Mouse (Mus musculus) lung, postnatal 0 days (tissue): ENCODE measurements around the gene Shtn1. TPM values are rescaled to one million over a fixed set of nuclear protein-coding genes. Genes with fewer than 3 reads are reported as not detected.

Experiments used
- ATAC-seq: fragments of 200-750 bp; cut with Nextera tagmentation; 2 replicates; pipeline ENCODE4 v1.8.0; 2017; ENCODE audit warnings: moderate library complexity
- DNase-seq: peaks from one replicate; pipeline ENCODE4 v3.0.0-alpha.2; 2016; ENCODE audit warnings: low spot score
- H3K27ac ChIP-seq: fragments of 300-500 bp; sonication (generic); 2 replicates; pipeline ENCODE4 v1.5.1; 2014; ENCODE audit warnings: antibody characterized with exemption, mild to moderate bottlenecking, low read length, mixed read lengths
- H3K27me3 ChIP-seq: fragments of 300-500 bp; sonication (generic); replicated peaks from 2 replicates; pipeline ENCODE4 v1.6.1; 2014; ENCODE audit warnings: low read length, mixed read lengths; ENCODE audit not compliant: insufficient read depth
- H3K36me3 ChIP-seq: fragments of 300-500 bp; sonication (generic); 2 replicates; pipeline ENCODE4 v1.6.1; 2014; ENCODE audit warnings: low read length, mixed read lengths; ENCODE audit not compliant: insufficient read depth
- H3K4me1 ChIP-seq: fragments of 300-500 bp; sonication (generic); 2 replicates; pipeline ENCODE4 v1.6.1; 2014; ENCODE audit warnings: antibody characterized with exemption, low read depth, low read length, mixed read lengths; ENCODE audit not compliant: insufficient read depth
- H3K4me2 ChIP-seq: fragments of 300-500 bp; sonication (generic); replicated peaks from 2 replicates; pipeline ENCODE4 v1.6.1; 2014; ENCODE audit warnings: low read depth, mild to moderate bottlenecking, low read length, moderate library complexity, mixed read lengths
- H3K4me3 ChIP-seq: fragments of 300-500 bp; sonication (generic); 2 replicates; pipeline ENCODE4 v1.5.1; 2014; ENCODE audit warnings: low read depth, low read length
- H3K9ac ChIP-seq: fragments of 300-500 bp; sonication (generic); replicated peaks from 2 replicates; pipeline ENCODE4 v1.6.1; 2014; ENCODE audit warnings: low read depth, mild to moderate bottlenecking
- H3K9me3 ChIP-seq: fragments of 300-500 bp; sonication (generic); 2 replicates; pipeline ENCODE4 v1.6.1; 2016; ENCODE audit warnings: low read length, mixed read lengths
- CTCF ChIP-seq: IDR thresholded peaks from 2 replicates; pipeline ENCODE4 v1.5.1; 2016; ENCODE audit warnings: antibody characterized with exemption, mild to moderate bottlenecking
- EP300 ChIP-seq: IDR thresholded peaks from 2 replicates; pipeline ENCODE4 v1.6.1; 2016; ENCODE audit warnings: antibody characterized with exemption, mild to moderate bottlenecking, control low read depth
- WGBS: fragments of 180-500 bp; shearing (Covaris S2); extraction: QIAGEN DNeasy Blood & Tissue Kit; methylation state at CpG from one replicate; pipeline ENCODE4 v1.1.7; 2014; 5-methylcytosine and 5-hydroxymethylcytosine counted together
- polyA plus RNA-seq: library from polyadenylated mRNA; unstranded; fragments of >200 nt; fragmentation: Nextera tagmentation; extraction: Ambion mirVana; gene quantifications from 2 replicates; pipeline ENCODE4 v1.2.1, GENCODE M21; 2015

Shtn1 gene
- polyA plus RNA-seq, 1 experiment from 2014 or later: 8.8 TPM

- no peaks in the 10 kb centered on the region for H3K9me3 ChIP-seq
- no peak overlapping the region for H3K9ac ChIP-seq
- WGBS: 77% methylated on average over 9 of the region's 9 CpGs
- H3K27me3 ChIP-seq: no peaks in the 10 kb centered on the region
- TF ChIP-seq CTCF (no peak), EP300 (no peak)
- H3K4me1 ChIP-seq: no peaks in the 10 kb centered on the region
- no peaks in the 10 kb centered on the region for H3K36me3 ChIP-seq
- DNase-seq: no peak
- ATAC-seq: no peak
- no peak overlapping the region for H3K4me2 ChIP-seq
- H3K4me3 ChIP-seq: no peak overlapping the region
- no peak overlapping the region for H3K27ac ChIP-seq
These were observed 46.9 kb downstream of the Shtn1 start for GRCm38 (mm10) chr19:59029011-59029410.

- Histone ChIP-seq H3K4me2 (no peak overlapping the region), H3K36me3 (no peaks in the 10 kb centered on the region), H3K27me3 (no peaks in the 10 kb centered on the region), H3K9ac (no peak overlapping the region), H3K4me3 (no peak overlapping the region), H3K27ac (no peak overlapping the region), H3K4me1 (no peaks in the 10 kb centered on the region), H3K9me3 (no peaks in the 10 kb centered on the region)
- no peak for TF ChIP-seq EP300
- TF ChIP-seq CTCF: no peak
- WGBS: 87% methylated on average over 3 of the region's 3 CpGs
- DNase-seq (no peak), ATAC-seq (no peak)
These were observed 47.8 kb downstream of the Shtn1 start for GRCm38 (mm10) chr19:59028130-59028529.

- Histone ChIP-seq H3K27ac (no peak overlapping the region), H3K4me1 (no peaks in the 10 kb centered on the region), H3K4me2 (no peak overlapping the region), H3K9me3 (no peaks in the 10 kb centered on the region), H3K9ac (no peak overlapping the region), H3K36me3 (no peaks in the 10 kb centered on the region), H3K27me3 (no peaks in the 10 kb centered on the region), H3K4me3 (no peak overlapping the region)
- DNase-seq (no peak), ATAC-seq (no peak)
- WGBS: 75% methylated on average over 3 of the region's 3 CpGs
- TF ChIP-seq EP300 (no peak), CTCF (no peak)
These were observed 52.0 kb downstream of the Shtn1 start for GRCm38 (mm10) chr19:59023876-59024275.

- TF ChIP-seq EP300 (no peak), CTCF (no peak)
- no peak for ATAC-seq
- DNase-seq: no peak
These were observed 54.3 kb downstream of the Shtn1 start for GRCm38 (mm10) chr19:59021644-59022043.

GRCm38 (mm10) chr19:59010802-59011201, 65.1 kb downstream of the Shtn1 start:
- WGBS: 66% methylated on average over 5 of the region's 5 CpGs
- H3K9me3 ChIP-seq: no peaks in the 10 kb centered on the region
- no peaks in the 10 kb centered on the region for H3K4me1 ChIP-seq
- H3K36me3 ChIP-seq: no peaks in the 10 kb centered on the region
- H3K27me3 ChIP-seq: no peaks in the 10 kb centered on the region
- H3K4me2 ChIP-seq: no peak overlapping the region
- DNase-seq: no peak
- H3K27ac ChIP-seq: no peak overlapping the region
- no peak overlapping the region for H3K4me3 ChIP-seq
- no peak for TF ChIP-seq CTCF
- no peak for TF ChIP-seq EP300
- H3K9ac ChIP-seq: no peak overlapping the region
- ATAC-seq: no peak

More at GRCm38 (mm10) chr19:59021644-59022043, 54.3 kb downstream of the Shtn1 start:
- Histone ChIP-seq H3K27me3 (no peaks in the 10 kb centered on the region), H3K36me3 (no peaks in the 10 kb centered on the region), H3K9me3 (no peaks in the 10 kb centered on the region), H3K27ac (no peak overlapping the region), H3K4me3 (no peak overlapping the region), H3K9ac (no peak overlapping the region), H3K4me1 (no peaks in the 10 kb centered on the region), H3K4me2 (no peak overlapping the region)

- Histone ChIP-seq H3K27ac (no peak overlapping the region), H3K27me3 (no peaks in the 10 kb centered on the region), H3K4me1 (no peaks in the 10 kb centered on the region), H3K36me3 (no peaks in the 10 kb centered on the region), H3K4me2 (no peak overlapping the region), H3K9ac (no peak overlapping the region), H3K4me3 (no peak overlapping the region), H3K9me3 (no peaks in the 10 kb centered on the region)
- no peak for ATAC-seq
- TF ChIP-seq EP300: no peak
- TF ChIP-seq CTCF: no peak
- 81% methylated on average over 15 of the region's 15 CpGs for WGBS
- DNase-seq: no peak
These were observed 69.1 kb downstream of the Shtn1 start for GRCm38 (mm10) chr19:59006577-59007340.
